Mouse (Mus musculus) CH12.LX (cell line): ENCODE data around the gene Pml. TPM values are rescaled to one million over a fixed set of nuclear protein-coding genes. Genes with fewer than 3 reads are reported as not detected.

Experiments used
- DNase-seq: peaks from one replicate; pipeline ENCODE4 v3.0.0-alpha.2; 2013; ENCODE audit errors: extremely low read depth
- H3K27ac ChIP-seq: 2 replicates; pipeline ENCODE4 v1.5.1; 2012; ENCODE audit warnings: low read depth, mild to moderate bottlenecking, control low read depth, moderate library complexity; ENCODE audit not compliant: insufficient read depth
- H3K27me3 ChIP-seq: replicated peaks from 2 replicates; pipeline ENCODE3; 2012; ENCODE audit warnings: inconsistent platforms
- H3K36me3 ChIP-seq, 2 experiments: replicated peaks in 1 of 2; 2 replicates each; pipeline versions ENCODE3 to v1.6.1; 2012; ENCODE audit warnings: inconsistent platforms in 1 of 2, low read length in 1 of 2, mild to moderate bottlenecking in 1 of 2, mixed read lengths in 1 of 2, moderate library complexity in 1 of 2; ENCODE audit not compliant: control insufficient read depth in 1 of 2, insufficient read depth in 1 of 2
- H3K4me1 ChIP-seq, 2 experiments: 2 replicates each; pipeline ENCODE4 v1.6.1; 2012; ENCODE audit warnings: inconsistent platforms in 1 of 2, moderate library complexity in 1 of 2; ENCODE audit not compliant: insufficient read depth in 2 of 2, control insufficient read depth in 1 of 2
- H3K4me2 ChIP-seq: 2 replicates; pipeline ENCODE4 v1.6.1; 2012; ENCODE audit warnings: low read depth, mild to moderate bottlenecking, control low read depth; ENCODE audit not compliant: poor library complexity, insufficient read depth, severe bottlenecking
- H3K4me3 ChIP-seq, 3 experiments: fragments of 150-350 bp in 1 of 3; sonication (generic) in 1 of 3; replicated peaks in 1 of 3; 2 replicates each; pipeline versions ENCODE3 to v1.5.1; 2011 to 2012; ENCODE audit warnings: low read depth in 2 of 3, low read length in 2 of 3, mild to moderate bottlenecking in 2 of 3, moderate library complexity in 2 of 3, control low read depth in 1 of 3, improper control_type of control experiment in 1 of 3, inconsistent platforms in 1 of 3, mixed read lengths in 1 of 3; ENCODE audit not compliant: poor library complexity in 1 of 3
- H3K79me2 ChIP-seq: replicated peaks from 2 replicates; pipeline ENCODE4 v1.6.1; 2012; ENCODE audit warnings: mild to moderate bottlenecking, moderate library complexity; ENCODE audit not compliant: control insufficient read depth, poor library complexity, insufficient read depth, severe bottlenecking; ENCODE audit errors: extremely low read depth
- H3K9ac ChIP-seq: 2 replicates; pipeline ENCODE4 v1.6.1; 2012; ENCODE audit warnings: low read depth, mild to moderate bottlenecking, control low read depth, moderate library complexity; ENCODE audit not compliant: insufficient read depth
- H3K9me3 ChIP-seq: replicated peaks from 2 replicates; pipeline ENCODE3; 2012; ENCODE audit warnings: low read length, inconsistent platforms, mixed read lengths
- ELF1 ChIP-seq: IDR thresholded peaks from 2 replicates; pipeline ENCODE4 v1.6.1; 2014; ENCODE audit warnings: low read depth, mild to moderate bottlenecking, inconsistent platforms, low read length, improper control_type of control experiment
- GABPA ChIP-seq: IDR thresholded peaks from 2 replicates; pipeline ENCODE4 v1.6.1; 2012; ENCODE audit warnings: low read depth, low read length, improper control_type of control experiment, inconsistent platforms; ENCODE audit not compliant: insufficient replicate concordance
- IRF4 ChIP-seq: IDR thresholded peaks from 2 replicates; pipeline ENCODE4 v1.6.1; 2014; ENCODE audit warnings: low read depth, mild to moderate bottlenecking, inconsistent platforms, low read length, improper control_type of control experiment
- JUN ChIP-seq: IDR thresholded peaks from 2 replicates; pipeline ENCODE4 v1.6.1; 2011; ENCODE audit warnings: low read depth, mild to moderate bottlenecking, low read length, improper control_type of control experiment, moderate library complexity; ENCODE audit not compliant: insufficient read depth
- KAT2A ChIP-seq: IDR thresholded peaks from 2 replicates; pipeline ENCODE4 v1.6.1; 2012; ENCODE audit warnings: low read length, improper control_type of control experiment, inconsistent platforms; ENCODE audit not compliant: insufficient replicate concordance
- MAX ChIP-seq: IDR thresholded peaks from 2 replicates; pipeline ENCODE4 v1.6.1; 2011; ENCODE audit warnings: low read length, improper control_type of control experiment
- MEF2A ChIP-seq: IDR thresholded peaks from 2 replicates; pipeline ENCODE4 v1.6.1; 2014; ENCODE audit warnings: low read depth, mild to moderate bottlenecking, inconsistent platforms, low read length, improper control_type of control experiment, borderline replicate concordance
- NRF1 ChIP-seq: IDR thresholded peaks from 2 replicates; pipeline ENCODE4 v1.6.1; 2014; ENCODE audit warnings: low read depth, mild to moderate bottlenecking, inconsistent platforms, low read length, improper control_type of control experiment, moderate library complexity
- POLR2AphosphoS2 ChIP-seq: IDR thresholded peaks from 2 replicates; pipeline ENCODE4 v1.6.1; 2011; ENCODE audit warnings: low read depth, low read length, improper control_type of control experiment
- RAD21 ChIP-seq: IDR thresholded peaks from 2 replicates; pipeline ENCODE4 v1.6.1; 2011; ENCODE audit warnings: low read depth, mild to moderate bottlenecking, low read length, improper control_type of control experiment, moderate library complexity
- SIN3A ChIP-seq: IDR thresholded peaks from 2 replicates; pipeline ENCODE4 v1.6.1; 2012; ENCODE audit warnings: low read length, improper control_type of control experiment, inconsistent platforms
- TBP ChIP-seq: conservative IDR thresholded peaks from 2 replicates; pipeline ENCODE4 v1.6.1; 2011; ENCODE audit warnings: low read depth, low read length, improper control_type of control experiment
- TCF12 ChIP-seq: IDR thresholded peaks from 2 replicates; pipeline ENCODE4 v1.6.1; 2014; ENCODE audit warnings: low read depth, mild to moderate bottlenecking, inconsistent platforms, low read length, improper control_type of control experiment
- USF1 ChIP-seq: IDR thresholded peaks from 2 replicates; pipeline ENCODE4 v1.6.1; 2014; ENCODE audit warnings: low read depth, mild to moderate bottlenecking, inconsistent platforms, low read length, improper control_type of control experiment
- USF2 ChIP-seq: conservative IDR thresholded peaks from 2 replicates; pipeline ENCODE4 v1.6.1; 2011; ENCODE audit warnings: low read depth, low read length, improper control_type of control experiment
- ZKSCAN1 ChIP-seq: IDR thresholded peaks from 2 replicates; pipeline ENCODE4 v1.6.1; 2012; ENCODE audit warnings: low read depth, inconsistent platforms, low read length, improper control_type of control experiment, borderline replicate concordance
- dilution Hi-C: fragments of 300-500 bp; cut with MboI; formaldehyde crosslinking; loops from 2 replicates; pipeline ENCODE4 v1.14.3; 2020; ENCODE audit warnings: low sequenced_read_pairs; ENCODE audit not compliant: extremely low pct_unique_long_range_greater_than_20kb, extremely low pct_ligation_motif_present
- in situ Hi-C: fragments of 300-500 bp; cut with MboI; formaldehyde crosslinking; loops from 3 replicates; pipeline ENCODE4 v1.14.3; 2019; ENCODE audit warnings: low sequenced_read_pairs, low pct_ligation_motif_present, low pct_unique_long_range_greater_than_20kb, mixed read lengths
- polyA plus RNA-seq: library from polyadenylated mRNA; unstranded; fragments of >175 nt; gene quantifications from 2 replicates; pipeline ENCODE4 v1.2.1, GENCODE M21; 2012; ENCODE audit warnings: low read depth; ENCODE audit not compliant: insufficient read length
- total RNA-seq, 2 experiments: library from RNA; depleted of rRNA; stranded (reverse); fragments of 300-350 nt in 1 of 2; fragments of >200 nt in 1 of 2; gene quantifications; 2 replicates each; pipeline ENCODE4 v1.2.3; 2012 to 2014

Pml gene
- total and polyA plus RNA-seq, 3 experiments, result 8.3 to 56.9 (median 21.2) TPM

DNA sequence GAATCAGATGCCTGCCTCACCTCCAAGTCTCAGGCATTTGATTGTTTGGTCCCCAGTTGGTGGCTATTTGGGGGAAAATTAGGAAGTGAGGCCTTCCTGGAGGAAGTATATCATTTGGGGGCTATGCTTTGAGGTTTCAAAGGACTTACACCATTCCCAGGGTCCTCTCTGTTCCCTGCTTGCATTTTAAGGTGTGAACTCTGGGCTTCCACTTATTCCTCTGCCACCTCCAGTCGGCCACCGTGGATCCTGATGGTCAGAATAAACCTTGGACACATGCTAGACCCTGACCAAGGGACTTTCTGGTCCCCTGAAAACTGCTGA is 39.3 kb downstream of the Pml start:
- H3K9me3 ChIP-seq, result no peaks in the 10 kb centered on the region
- DNase-seq, result no peak
- in situ Hi-C loops, result no loop called here
- TF ChIP-seq JUN (no peak), RAD21 (no peak)
- TF ChIP-seq, all 38 proteins: peak for 0
- H3K4me3 ChIP-seq, result no peak overlapping the region
- peaks cover 2% of the 10 kb centered on the region for H3K27me3 ChIP-seq
- H3K9ac ChIP-seq, result no peak overlapping the region
- H3K79me2 ChIP-seq, result no peaks in the 10 kb centered on the region
- no peak overlapping the region for H3K4me2 ChIP-seq
- H3K36me3 ChIP-seq, result no peaks in the 10 kb centered on the region
- dilution Hi-C loops, result no loop called here
- peaks cover 0 to 12% of the 10 kb centered on the region in 2 experiments; a peak in 2 of 4 replicates for H3K4me1 ChIP-seq
- no peak overlapping the region for H3K27ac ChIP-seq

- TF ChIP-seq MEF2A (no peak), TCF12 (no peak), IRF4 (no peak), USF1 (no peak), NRF1 (no peak), MAX (no peak), TBP (no peak), JUN (no peak), SIN3A (no peak), ZKSCAN1 (no peak), POLR2AphosphoS2 (no peak), KAT2A (no peak), GABPA (no peak), ELF1 (no peak), USF2 (no peak)
- Histone ChIP-seq H3K9me3 (no peaks in the 10 kb centered on the region), H3K4me1 (peaks cover 0 to 12% of the 10 kb centered on the region in 2 experiments; a peak in 2 of 4 replicates), H3K4me2 (no peak overlapping the region), H3K9ac (no peak overlapping the region), H3K27me3 (peaks cover 4% of the 10 kb centered on the region), H3K79me2 (no peaks in the 10 kb centered on the region), H3K4me3 (no peak overlapping the region), H3K27ac (no peak overlapping the region), H3K36me3 (no peaks in the 10 kb centered on the region)
- dilution Hi-C loops, result no loop called here
- DNase-seq, result no peak
- in situ Hi-C loops, result loop anchor here (5.0 kb wide), 1 partner anchor 177 kb away; no protein-coding TSS in a partner anchor
Measured at GRCm38 (mm10) chr9:58209462-58210303, 39.9 kb downstream of the Pml start.
